Mouse (Mus musculus): ENCODE results near the gene Clcnkb. TPM values are rescaled to one million over a fixed set of nuclear protein-coding genes. Genes with fewer than 3 reads are reported as not detected.

Gene Clcnkb
- total RNA-seq, 2 experiments from 2014 or later: not detected

GRCm38 (mm10) chr4:141435974-141436373, 20.2 kb upstream of the Clcnkb start, which contains the start of gene Srarp:
TSS of gene Srarp (minus strand) at chr4:141436105.
- no peak for DNase-seq (ENCODE audit: low spot score in 2 of 2)

DNA sequence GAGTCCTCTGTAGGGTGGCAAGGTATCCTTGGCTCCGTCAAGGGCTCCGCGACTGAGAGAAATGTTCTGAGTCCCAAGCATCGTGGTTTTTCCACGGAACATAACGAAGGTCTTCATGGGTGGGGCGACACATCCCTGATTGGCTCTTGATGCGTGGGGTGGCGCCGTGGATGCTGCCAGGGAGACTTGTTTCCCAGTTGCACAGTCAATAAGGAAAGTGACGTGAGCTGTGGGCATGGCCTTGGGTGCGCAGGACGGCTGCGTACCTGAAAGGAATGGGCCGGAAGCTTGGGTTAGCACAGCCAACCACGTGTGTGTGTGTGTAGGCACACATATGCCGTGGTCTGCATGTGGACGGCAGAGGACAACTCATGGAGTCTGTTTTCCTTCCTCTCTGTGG, 17.4 kb upstream of the Clcnkb start:
- DNase-seq (ENCODE audit: low spot score in 2 of 2): no peak

DNA sequence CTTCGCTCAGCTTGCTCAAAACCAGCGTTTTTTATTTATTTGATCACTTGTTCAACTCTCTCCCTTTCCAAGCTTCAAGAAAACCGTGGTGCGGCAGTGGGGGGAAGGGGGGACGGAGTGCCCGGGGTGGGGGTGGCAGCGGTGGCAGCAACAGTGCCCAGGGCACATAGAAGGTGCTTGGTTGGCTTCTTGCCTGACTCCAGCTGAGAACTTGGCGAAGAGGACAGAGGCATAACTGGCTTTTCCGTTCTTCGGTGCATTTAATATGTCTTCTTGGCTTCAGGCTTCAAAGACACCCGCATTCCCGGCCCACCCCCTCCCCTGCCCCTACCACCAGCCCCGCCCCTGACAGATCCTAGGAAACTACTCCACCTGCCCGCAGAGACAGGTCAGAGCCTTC, 16.9 kb upstream of the Clcnkb start:
- no peak for DNase-seq (ENCODE audit: low spot score in 2 of 2)

DNA sequence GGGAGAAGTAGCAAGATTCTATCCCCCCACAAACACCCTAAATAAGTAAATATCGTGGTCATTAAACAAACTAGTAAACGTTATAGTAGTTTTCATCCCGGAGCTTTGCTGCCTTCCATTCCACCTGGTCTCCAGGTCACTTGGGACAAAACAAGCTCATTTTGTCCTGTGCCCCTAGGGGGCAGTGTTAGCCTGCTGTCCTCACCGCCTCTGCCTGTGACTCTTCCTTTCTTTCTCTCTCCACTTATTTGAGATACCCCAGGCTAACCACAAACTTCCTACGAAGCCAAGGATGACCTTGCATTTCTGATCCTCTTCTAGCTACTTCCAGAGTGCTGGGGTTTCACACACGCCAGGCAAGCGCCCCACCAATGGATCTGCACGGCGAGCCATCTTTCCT, 15.2 kb upstream of the Clcnkb start:
- peak; percentile 63 to 74 for DNase-seq (ENCODE audit: low spot score in 2 of 2)

DNA sequence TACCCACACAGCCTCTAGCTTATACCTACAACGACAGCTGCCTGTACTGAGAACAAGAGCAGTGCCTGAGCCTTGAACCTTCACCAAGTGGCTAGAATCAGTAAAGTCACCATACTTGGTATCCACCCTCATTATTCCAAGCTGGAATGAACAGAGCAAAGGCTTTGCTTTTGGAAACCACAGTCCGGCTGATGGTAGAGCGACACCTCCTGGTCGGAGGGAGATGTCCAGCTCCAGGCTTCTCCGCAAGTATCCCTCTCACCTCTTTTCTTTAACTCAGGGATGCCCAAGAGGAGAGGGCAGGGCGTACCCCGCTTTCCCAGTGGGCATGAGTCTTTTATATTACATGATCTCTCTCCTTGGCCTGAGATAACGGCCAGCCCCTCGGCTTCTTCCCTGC, 14.0 kb upstream of the Clcnkb start:
- DNase-seq (ENCODE audit: low spot score in 2 of 2): peak in 1 of 2 experiments; percentile 55

DNA sequence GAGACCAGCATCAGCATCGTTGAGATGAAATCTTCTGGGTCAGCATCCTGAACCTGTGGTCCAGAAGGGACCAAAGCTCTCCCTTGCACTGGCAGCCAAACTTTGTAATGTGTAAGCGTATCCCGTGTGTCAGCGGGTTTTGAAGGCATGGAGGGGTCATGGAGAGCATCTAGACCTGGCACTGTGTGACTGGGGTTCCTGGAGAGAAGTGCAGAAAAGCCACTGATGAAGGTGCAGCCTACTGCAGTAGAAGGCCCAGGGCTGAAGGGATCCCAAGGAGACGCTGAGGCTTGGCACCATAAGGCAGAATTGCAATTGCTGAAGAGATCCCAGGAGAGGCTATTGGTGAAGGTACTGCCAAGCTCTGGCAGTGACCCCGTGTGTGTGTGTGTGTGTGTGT, 13.6 kb upstream of the Clcnkb start:
- DNase-seq (ENCODE audit: low spot score in 2 of 2): no peak

- no peak for DNase-seq (ENCODE audit: low spot score in 2 of 2)
Observed at GRCm38 (mm10) chr4:141427921-141428320, 12.1 kb upstream of the Clcnkb start.

DNA sequence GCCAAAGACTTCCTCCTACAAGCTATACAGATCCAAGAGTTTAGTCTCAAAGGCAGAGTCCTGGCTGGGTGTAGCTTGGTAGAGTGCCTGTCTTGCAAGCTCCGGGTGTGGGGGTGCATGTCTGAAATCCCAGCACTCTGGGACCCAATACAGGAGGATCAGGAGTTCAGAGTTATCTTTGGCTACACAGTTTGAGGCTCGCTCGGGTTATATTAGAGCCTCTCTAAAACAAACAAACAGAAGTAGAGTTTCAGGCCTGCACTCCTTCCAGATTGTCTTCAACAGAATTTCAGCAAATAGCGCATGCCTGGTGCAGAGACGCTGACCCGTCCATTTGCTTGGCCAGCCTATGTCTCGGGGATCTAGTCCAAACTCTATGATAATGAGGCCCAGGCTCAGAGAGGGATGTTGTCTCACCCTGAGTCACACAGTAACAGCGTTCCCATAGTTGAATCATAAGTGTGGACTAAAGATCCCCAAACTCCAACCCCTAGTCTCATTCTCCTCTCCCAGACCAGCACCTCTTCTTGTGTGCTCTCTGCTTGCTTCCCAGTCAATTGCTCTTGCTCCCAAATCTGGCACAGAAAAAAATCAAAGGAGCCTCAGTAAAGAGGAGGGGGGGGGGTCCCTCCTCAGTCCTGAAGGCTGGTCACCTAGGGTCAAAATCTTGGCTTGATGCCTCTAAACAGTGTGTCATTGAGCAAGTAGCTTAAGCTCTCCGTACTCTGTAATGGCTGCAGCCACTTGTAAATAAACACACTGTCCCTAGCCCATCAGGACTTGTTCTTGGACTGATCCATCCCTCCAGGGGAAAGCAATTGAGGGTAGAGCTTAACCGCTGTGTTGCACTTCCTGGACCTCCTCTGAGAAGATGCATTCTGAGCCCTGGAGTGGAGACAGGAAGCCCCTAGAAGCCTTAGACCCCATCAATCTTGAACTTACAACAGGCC, 11.3 kb upstream of the Clcnkb start:
- no peak for DNase-seq (ENCODE audit: low spot score in 2 of 2)

GRCm38 (mm10) chr4:141425484-141426479, 10.0 kb upstream of the Clcnkb start:
- DNase-seq (ENCODE audit: low spot score in 2 of 2): peak; percentile 68 to 81

GRCm38 (mm10) chr4:141423691-141424431, 8.0 kb upstream of the Clcnkb start:
- DNase-seq (ENCODE audit: low spot score in 2 of 2): no peak

DNA sequence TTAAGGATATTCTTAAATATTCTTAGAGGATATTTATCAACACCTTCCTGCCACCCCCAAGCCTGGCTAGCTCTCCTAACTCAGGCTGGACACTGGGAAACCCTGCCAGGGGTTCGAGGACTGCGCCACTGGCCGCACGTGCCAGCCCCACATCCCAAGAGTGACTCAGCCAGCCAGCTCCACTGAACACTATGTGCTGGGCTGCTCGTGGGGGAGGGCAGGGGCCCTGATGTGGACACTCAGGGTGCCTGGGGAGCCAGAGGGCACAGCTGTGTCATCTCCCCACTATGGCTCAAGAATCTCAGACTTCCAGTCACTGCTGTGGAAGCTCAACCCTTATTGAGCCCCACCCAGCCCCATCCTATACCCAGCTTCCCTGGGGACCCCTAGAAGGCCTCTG, 7.5 kb upstream of the Clcnkb start:
- no peak for DNase-seq (ENCODE audit: low spot score in 2 of 2)

- no peak for DNase-seq (ENCODE audit: low spot score in 2 of 2)
Observed at GRCm38 (mm10) chr4:141422841-141423240, 7.0 kb upstream of the Clcnkb start.

GRCm38 (mm10) chr4:141421423-141421822, 5.6 kb upstream of the Clcnkb start:
- DNase-seq (ENCODE audit: low spot score in 2 of 2): no peak

DNA sequence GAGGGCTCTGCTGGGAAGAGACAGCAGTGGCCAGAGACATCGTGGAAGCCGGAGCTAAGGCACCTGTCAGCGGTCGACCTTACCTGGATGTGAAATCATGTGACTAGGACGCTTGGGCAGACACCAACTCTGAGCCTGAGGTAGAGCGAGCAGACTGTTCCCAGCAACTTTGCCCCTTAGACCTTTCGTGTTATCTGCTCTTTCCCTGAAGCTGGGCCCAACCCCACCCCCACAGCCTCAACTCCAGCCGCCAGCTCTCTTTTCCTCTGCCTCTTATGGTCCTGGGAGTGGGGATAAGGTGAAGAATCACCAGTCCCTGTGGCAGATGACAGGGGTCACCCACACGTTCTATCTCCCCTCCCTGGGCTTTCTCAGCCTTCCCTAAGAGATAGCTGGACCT, 5.1 kb upstream of the Clcnkb start:
- no peak for DNase-seq (ENCODE audit: low spot score in 2 of 2)

DNA sequence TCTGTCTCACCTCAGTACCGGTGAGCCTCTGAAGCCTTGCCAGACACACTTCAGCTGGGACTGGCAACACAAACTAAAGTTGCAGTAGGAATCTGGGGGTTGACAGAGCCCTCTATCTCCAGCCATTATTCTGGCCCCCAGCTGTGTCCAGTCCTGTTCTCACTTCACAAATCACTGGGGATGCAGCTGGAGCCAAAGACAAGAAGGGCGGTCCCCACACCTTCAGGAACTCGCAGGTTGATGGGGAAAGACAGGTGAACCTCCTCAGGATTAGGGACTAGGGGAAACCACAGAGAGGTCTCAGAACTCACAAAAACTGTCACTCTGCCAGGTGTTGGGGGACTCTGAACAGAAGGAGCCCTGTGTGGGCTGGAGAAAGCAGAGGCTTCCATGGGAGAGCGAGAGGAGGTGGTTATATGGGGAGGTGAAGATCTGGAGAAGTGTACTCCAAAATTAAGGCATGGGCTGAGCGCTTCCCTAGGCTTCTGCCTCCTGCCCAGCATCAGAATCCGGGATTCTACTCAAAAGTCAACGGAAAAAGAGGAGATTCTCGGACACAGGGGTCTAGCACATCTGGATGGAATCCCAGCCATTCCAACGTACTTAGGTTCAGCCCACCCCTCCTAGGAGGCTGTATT, 4.5 kb upstream of the Clcnkb start, which contains the start of gene Hspb7:
Gene Hspb7, plus strand, starts transcription at position 588 of the 638 bp plus-strand sequence.
- DNase-seq (ENCODE audit: low spot score in 2 of 2): no peak

DNA sequence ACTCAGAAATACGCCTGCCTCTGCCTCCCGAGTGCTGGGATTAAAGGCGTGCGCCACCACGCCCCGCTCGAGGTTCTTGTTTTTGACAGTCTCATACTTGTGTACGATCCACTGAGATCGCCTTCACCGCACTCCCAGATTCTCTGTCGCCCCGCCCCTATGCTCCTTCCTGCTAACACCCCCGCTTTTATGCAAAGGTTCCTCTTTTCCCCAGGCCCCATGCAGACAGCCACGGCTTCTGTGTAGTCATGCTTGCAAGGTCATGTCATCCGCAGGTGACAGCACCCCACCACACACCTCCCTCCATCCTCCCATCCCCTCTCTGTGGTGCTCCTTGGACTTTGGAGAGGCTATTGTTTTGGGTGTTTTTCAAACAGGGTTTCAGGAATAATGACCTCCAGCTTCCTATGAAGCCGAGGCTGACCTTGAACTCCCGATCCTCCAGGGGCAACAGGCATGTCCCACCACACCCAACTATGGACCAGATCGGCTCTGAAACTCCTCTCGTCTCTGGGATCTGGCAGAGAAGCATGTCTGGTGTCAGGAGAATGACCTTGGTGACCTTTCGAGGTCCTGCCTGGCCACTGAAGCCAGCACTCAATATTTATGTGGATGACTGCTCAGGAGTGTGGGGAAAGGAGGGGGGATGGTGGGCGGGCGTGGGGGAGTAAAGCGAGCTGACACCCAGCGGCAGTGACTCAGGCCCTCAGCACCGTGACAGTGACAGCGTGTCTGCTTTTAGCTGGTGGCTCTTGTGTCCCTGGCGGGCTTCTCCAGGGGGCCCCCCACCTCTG, 3.8 kb upstream of the Clcnkb start:
- peak; percentile 41 to 53 for DNase-seq (ENCODE audit: low spot score in 2 of 2)

- DNase-seq (ENCODE audit: low spot score in 2 of 2): no peak
Observed at GRCm38 (mm10) chr4:141411430-141411992, 4.3 kb downstream of the Clcnkb start.

- DNase-seq (ENCODE audit: low spot score in 2 of 2): no peak
Observed at GRCm38 (mm10) chr4:141408577-141408976, 7.2 kb downstream of the Clcnkb start.
